Mouse (Mus musculus): ENCODE measurements around the gene Kcnmb3. TPM values are rescaled to one million over a fixed set of nuclear protein-coding genes. Genes with fewer than 3 reads are reported as not detected.

Kcnmb3 gene
- total RNA-seq (2023) = not detected

DNA sequence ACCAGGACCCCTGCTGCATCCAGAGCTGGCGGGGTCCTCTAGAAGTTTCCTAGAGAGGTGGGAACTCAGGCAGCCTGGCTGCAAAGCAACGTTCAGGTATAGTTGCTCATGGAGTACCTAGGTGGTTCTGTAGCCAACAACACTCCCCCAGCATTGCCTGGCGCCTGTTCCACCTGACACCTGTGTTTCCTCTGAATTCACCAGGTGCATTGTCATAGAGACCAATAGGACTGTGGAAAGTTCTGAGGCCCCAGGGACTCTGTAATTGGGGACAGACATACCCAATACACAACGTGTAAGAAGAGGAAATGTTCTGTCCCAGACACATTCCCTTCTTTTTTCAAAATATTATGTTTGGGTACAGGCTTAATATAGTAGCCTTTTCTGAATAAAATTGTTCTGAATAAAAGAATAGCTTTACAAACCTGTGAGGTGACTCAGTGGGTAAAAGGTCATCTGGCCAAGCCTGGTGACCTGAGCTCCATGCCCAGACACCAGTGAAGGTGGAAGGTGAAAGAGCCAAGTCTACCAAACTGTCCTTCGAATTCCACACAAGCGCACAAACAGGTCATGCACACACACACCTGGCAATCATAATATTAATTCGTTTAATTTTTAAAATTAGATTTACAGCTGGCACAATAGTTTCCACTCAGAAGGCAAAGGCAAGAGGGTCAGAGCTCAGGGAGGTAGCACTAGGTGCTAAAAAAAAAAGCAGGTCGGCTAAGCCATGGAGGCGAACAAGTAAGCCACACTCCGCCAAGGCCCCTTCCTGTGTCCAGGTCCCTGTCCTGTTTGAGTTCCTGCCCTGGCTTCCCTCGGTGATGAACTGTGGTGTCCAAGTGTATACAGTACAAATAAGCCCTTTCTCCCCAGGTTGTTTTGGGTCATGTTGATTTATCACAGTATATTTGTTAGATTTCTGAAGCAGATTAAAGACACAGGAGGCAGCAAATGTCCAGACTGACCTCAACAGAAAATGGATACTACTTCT, at the start of gene Kcnmb3:
TSS of gene Kcnmb3 (minus strand) at position 135 of the 994 bp plus-strand sequence.

DNA sequence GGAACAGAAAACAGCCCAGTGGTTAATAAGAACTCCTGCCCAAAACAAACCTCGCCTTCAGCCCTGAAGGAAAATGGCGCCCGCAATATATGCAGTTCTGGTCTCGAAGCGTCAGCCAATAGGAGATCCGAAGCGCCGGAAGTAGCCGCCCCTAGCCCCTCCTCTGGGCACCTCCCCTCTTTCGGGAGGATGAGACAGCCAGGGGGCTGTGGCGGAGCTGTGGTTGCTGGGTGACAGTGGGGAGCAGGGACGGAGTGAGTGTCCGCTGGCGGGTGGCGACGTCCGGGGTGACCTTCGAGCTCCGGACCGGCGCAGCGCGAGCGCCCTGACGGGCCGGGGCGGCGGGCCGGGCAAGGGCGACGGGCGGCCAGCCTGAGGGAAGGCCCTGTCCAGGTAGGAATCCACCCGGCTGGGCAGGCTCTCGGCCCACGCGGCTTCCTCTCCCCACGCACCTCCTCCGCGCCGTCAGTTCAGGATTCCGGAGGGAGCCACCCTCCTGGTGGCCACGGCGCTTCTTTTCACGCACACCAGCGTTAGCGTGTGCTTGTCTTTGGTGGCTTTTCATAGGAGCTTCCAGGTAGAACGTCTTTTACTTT, 37.4 kb upstream of the Kcnmb3 start, which contains the start of gene Mfn1:
TSS of gene Mfn1 (plus strand) at position 163 of the 596 bp plus-strand sequence.

DNA sequence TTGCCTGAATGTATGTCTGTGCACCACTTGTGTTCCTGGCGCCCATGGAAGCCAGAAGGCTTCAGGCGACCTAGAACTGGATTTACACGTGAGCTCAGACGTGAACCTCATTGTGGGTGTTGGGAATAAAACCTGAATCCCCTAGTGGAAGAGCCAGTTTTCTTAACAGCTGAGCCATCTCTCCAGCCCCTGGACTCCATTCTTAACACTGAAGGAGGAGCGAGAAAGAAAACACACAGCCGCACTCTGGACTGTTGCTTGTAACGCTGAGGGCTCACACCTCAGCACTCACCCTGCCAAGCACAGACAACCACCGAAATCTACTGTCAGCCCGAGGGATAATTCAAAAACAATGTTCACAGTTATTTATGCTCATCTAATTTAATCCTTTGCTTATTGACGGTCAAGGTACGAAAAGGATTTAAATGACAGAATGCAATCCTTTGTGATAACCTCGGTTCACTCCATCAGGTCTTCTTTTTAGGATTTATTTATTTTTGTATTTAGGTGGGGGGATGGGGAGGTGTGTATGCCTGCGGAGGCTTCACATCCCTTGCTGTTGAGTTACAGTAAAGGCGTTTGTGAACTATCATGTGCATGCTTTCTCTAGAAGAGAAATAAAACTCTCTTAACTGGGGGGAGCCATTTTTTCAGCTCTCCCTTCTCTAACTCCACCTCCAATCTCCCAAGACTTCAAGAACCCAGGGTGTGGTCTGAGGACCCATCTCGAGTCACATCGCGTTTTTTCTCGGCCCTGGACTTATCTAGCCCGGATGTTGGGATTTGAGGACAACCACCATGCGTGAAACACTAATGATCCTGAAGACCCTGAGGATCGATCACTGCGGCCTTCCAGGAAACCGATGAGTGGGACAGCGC, 17.7 kb upstream of the Kcnmb3 start, which contains the start of gene Zfp639:
TSS of gene Zfp639 (plus strand) at position 764 of the 879 bp plus-strand sequence.

Other genes with a start within 250 kb of the Kcnmb3 start
- 8.8 TPM for gene Zmat3, start 126.2 kb downstream of the Kcnmb3 start, total RNA-seq (2023)
- 43.5 TPM for gene Pik3ca, start 94.6 kb downstream of the Kcnmb3 start, total RNA-seq (2023)
- 47.4 TPM for gene Zfp639, start 18.0 kb upstream of the Kcnmb3 start, total RNA-seq (2023)
- gene Mfn1, start 37.2 kb upstream of the Kcnmb3 start, total RNA-seq (2023) = 36.6 TPM
- 14.7 TPM for gene Gnb4, start 124.4 kb upstream of the Kcnmb3 start, total RNA-seq (2023)
- 54.9 TPM for gene Actl6a, start 214.1 kb upstream of the Kcnmb3 start, total RNA-seq (2023)
- 73.6 TPM for gene Ndufb5, start 244.8 kb upstream of the Kcnmb3 start, total RNA-seq (2023)
- 8.9 TPM for gene Mrpl47, start 245.4 kb upstream of the Kcnmb3 start, total RNA-seq (2023)

Measured in CD4-positive naive resting alpha-beta T cell, adult 76 days (primary cell).